Mouse (Mus musculus) layer of hippocampus, adult 8-10 months (tissue): ENCODE data around the gene Sh3pxd2b. TPM values are rescaled to one million over a fixed set of nuclear protein-coding genes. Genes with fewer than 3 reads are reported as not detected.

Experiments used
- DNase-seq, 2 experiments: peaks; one replicate each; pipeline ENCODE4 v3.0.0; 2022; ENCODE audit warnings: low spot score in 2 of 2
- total RNA-seq, 4 experiments: library from RNA; stranded (reverse); gene quantifications; 2 replicates each; pipeline ENCODE4 v1.2.4; 2022

Gene Sh3pxd2b
- total RNA-seq, 4 experiments from 2014 or later, result 12.8 to 13.8 (median 13.2) TPM

DNA sequence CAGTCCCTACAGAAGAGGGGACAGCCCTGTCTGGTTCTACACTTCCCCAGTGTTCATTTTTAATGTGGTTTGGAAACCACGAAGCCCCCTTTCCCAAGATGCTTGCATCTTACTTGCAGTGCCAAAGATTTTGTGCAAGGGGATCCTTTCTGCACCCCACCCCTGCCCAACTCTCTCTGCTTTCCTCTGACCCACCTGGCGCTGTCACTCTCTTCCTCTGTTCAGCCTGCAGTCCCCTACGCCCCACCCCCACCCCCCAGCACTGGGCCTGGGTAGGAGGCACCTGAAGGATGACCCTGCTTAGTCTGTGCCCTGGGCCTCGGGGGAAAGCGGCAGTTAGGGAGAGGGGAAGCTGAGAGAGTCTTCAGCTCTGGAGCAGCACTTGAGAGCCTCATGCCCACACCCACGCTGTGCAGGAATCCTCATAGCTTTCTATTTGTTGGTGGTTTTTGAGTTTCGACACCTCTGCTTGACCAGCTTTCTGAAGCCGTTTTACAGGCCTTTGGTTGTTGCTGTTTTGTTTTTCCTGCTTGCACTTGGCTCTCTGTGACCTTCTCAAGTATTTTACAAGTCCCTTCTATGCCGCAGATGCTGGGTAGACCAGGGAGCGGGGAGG is 77.5 kb downstream of the Sh3pxd2b start:
- no peak for DNase-seq

GRCm38 (mm10) chr11:32427537-32427936 is 79.9 kb downstream of the Sh3pxd2b start:
- no peak for DNase-seq

DNA sequence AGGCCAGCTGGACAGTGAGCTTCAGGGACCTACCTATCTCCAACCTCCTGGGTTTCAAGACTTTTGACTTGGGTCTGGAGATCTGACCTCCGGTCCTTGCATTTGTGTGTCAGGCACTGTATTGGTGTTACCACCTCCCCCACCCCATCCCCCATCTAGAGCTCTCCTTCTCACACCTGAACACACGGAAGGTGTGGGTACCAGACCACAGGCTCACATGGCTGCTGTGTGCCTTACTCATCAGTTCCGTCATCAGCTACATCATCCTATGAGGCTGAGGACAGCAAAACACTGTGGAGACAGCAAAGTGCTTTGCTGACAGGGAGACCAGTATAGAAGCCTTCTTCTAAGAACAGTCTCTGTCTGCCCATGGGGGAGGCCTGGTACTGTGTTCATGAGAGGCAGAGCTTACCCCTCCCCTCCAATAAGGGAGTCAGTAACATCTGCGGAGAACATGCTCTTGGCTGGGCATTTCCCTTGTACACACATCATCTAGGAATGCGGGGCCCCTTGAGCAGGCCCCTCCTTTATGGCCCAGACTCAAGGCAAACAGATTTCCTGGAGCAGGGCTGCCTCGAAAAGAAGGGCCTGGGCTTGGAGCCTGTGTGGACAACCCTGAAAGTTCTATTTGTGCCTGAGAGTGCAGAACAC is 87.9 kb downstream of the Sh3pxd2b start:
- no peak for DNase-seq

DNA sequence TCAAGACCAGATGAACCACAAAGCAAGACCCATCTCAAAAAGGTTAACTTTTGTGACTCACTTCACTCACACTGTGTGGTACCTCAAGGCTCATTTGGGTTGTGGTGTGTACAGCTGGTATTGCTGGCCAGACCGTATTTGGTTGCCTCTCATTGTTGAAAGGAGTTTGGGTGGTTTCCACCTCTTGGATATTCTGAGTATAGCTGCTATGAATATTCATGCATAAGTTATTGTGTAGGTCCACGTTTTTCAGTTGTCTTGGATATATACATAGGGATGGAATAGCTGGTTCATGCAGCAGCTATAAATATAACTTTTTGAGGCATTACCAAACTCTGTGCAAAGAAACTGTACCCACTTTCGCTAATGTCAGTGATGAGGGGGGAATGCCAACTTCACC is 95.0 kb downstream of the Sh3pxd2b start:
- DNase-seq, result no peak

- DNase-seq, result no peak
Measured at GRCm38 (mm10) chr11:32444266-32444665, 96.6 kb downstream of the Sh3pxd2b start.

GRCm38 (mm10) chr11:32445135-32445534 is 97.5 kb downstream of the Sh3pxd2b start:
- DNase-seq, result no peak

GRCm38 (mm10) chr11:32445637-32446226 is 98.1 kb downstream of the Sh3pxd2b start:
- no peak for DNase-seq

DNA sequence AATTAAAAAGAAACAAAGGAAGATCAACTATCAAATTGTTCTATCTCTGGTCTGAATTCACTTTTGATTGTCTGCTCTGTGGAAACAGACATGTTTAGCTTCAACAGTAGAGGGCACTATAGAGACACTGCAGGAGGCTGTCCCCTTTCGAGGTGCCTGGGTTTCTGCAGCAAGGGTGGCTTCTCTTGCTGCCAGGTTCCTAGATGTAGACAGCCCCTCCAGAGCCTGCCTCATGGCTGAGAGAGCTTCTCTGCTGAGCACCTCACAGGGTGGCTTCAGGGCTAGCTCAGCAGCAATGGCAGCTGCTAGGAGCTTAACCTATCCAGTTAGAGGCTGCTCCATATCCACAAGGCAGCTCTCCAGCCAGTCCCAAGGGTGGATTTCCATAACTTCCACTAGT is 102.6 kb downstream of the Sh3pxd2b start:
- peak; percentile 23 to 29 for DNase-seq

DNA sequence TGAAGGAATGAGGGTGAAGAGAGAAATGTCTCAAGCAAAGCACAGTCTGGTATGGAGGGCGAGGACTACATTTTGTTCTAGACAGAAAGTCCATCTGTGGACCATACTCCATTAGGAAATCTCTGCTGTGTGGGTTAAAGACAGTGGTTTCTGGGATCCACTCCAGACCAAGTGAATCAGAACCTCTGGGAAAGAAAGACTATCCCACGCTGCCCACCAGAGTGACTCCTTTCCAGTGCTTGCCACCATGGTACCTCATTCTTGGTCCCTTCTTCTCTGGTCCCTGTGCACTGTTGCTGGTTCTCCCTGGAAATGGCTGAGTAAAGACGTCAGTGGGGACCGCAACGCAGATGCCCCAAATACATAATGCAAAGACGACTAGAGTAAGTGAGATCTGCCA is 103.7 kb downstream of the Sh3pxd2b start:
- DNase-seq, result no peak

DNA sequence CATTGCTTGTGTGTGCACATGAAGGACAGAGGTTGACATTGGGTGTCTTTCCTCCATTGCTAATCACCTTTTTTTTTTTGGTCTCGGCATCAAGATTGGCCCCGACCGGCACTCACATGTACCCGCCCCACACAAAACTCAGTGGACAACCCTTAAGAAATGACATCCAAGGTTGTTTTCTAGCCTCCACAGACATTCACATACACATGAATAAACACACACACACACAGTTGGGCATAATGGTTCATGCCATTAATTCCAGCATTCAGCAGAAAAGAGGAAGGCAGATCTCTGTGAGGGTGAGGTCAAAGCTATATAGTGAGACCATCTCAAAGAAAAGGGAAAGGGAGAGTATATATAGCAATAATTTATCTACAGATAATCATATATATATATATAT is 105.1 kb downstream of the Sh3pxd2b start:
- DNase-seq, result no peak

DNA sequence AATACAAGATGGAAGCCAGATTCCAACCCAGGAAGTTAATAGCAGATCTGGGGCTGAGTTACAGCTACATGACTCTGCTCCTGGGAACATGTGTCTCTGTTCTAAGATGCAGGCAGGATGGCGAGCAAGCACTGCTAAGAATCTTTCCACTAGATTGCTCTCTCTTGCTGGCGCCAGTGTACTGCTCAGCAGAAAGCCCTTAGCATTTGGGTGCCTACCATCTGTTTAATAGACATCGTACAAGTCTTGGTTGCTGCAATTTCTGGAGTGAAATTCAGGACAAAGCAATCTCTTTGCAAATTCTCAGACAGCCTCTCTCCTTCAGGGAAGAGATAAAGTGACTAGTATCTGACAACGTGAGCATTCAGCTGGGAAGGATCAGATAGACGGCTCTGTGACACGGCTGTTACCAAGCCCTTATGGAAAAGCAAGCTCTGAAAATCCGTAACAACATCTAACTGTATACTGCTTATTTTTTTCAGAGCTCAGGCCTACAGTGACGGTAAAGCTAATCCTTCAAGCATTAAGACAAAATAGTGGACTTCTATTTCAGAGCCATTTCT is 105.8 kb downstream of the Sh3pxd2b start:
- DNase-seq, result peak; percentile 22 to 36

DNA sequence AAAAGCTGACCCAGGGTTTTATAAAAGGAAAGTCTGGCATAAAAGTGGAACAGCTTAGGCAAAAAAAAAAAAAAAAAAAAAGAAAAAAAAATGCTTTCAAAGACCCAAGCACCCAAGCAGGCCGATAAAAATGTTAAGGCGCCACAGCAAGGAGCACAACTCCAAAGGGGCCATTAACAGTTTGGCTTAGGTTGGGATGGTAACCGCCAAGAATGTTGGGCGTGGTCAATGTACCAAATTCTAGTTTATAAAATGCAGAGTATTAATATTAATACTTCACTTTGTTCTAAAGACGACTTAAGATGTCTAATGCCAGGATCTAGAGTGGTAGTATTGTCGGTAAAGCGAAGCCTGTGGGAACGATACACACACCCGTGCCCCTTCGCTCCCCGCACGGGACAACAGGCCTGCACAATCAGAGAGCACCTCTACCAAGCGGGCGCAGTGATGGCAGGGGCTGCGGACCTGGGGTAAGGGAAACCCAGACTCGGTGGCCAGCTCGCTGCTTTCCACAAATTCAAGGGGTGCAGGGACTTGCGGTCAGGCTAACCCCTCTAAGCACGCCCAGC is 106.7 kb downstream of the Sh3pxd2b start:
- no peak for DNase-seq

DNA sequence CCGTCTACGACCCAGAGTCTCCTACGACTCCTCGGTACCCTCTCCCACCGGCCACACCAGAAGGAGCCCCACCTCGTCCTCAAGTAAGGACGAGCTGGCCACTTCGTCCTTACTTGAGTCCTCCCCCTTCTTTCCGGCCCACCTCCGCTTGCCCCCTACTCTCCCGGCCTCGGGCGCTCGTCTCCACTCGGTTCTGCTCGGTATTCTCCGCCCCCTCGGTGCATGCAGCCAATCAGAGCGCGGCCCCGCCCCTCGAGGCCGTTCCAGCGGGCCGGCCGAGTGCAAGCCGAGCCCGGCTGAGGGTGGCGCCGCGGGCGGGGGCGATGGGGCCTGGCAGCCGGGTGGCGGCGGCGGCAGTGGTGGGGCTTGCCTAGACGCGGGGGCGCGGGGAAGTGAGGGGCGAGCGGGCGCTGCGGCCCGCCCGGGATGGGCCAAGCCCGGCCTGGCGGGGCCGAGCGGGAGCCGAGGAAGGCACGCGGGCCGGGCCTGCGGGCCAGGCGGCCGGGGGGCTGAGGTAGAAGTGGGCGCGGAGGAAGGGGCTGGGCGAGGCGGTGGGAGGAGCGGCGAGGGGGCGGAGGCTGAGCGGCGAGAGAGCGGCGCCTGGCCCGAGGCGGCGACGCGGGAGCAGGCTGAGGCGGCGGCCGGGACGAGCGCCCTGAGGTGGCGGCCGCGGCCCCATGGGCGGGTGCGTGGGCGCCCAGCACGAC is 107.3 kb downstream of the Sh3pxd2b start, which contains the start of gene Ubtd2:
Gene Ubtd2 (plus strand): TSS at position 571 of the 707 bp plus-strand sequence.
- peak; percentile 89 to 93 for DNase-seq

DNA sequence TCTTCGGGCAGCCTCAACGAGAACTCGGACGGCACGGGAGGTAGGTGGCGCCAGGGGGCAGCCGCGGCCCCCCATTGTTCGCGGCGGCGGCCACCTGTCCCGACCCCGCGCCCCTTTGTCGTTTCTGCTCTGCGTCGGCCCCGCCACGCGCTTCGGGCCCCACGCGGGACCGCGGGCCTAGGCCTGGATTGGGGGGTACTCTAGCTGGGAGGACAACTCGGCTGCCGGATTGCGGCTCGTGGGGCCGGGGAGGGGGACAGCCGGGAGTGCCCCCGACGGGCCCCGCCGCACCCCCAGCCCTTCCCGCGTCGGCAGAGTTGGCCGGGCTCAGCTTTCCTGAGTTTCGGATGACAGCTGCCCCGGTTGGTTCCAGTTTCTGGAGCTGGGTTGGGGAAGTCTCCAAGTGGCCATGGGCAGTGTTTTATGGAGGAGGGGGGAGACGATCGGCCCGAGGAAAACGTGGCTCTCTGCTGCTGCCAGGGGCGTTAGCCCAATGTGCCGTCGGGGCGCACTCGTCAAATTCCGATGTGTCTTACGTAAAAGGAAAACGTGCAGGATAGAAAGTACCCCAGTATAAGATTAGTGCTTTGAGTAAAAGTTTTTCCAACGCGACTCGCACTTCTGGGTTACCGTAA is 108.0 kb downstream of the Sh3pxd2b start:
- DNase-seq, result peak; percentile 14 to 15

DNA sequence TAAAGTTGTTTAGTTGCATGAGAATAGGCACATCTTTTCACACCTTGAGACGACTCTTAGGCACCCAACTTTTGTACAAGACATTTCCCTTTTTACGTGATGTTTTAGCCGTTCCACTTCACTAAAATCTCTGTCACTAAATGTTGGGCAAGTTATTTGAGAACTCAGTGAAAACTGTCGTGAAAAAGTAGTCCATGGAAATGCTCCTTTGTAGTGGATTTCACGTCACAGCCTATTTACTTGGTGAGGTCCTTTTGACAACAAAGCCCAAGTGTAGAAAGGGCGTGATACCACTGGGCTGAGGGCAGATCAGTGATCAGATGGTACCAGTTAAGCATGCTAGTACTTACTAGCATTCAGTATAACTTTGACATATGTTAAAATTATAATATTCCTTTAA is 108.7 kb downstream of the Sh3pxd2b start:
- DNase-seq, result no peak

DNA sequence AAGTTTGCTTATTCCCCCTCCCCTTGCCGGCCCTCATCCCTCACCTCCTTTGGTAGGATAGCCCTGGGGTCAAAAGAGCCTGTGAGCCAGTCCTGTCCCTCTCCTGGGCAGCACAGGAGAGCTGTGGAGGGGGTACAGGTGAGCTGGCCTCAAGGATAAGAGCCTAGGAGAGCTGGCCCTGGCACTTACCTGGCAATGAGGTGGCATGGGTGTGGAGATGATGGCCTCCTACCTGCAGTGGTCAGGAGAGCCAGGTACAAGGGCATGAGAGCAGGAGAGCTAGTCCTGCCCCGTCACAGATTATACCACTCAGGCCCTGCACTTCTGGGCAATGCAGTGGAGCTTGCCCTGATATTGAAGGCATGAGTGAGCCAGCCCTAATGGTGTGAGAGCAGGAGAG is 116.7 kb downstream of the Sh3pxd2b start:
- no peak for DNase-seq

GRCm38 (mm10) chr11:32471925-32472324 is 124.3 kb downstream of the Sh3pxd2b start:
- DNase-seq, result no peak

DNA sequence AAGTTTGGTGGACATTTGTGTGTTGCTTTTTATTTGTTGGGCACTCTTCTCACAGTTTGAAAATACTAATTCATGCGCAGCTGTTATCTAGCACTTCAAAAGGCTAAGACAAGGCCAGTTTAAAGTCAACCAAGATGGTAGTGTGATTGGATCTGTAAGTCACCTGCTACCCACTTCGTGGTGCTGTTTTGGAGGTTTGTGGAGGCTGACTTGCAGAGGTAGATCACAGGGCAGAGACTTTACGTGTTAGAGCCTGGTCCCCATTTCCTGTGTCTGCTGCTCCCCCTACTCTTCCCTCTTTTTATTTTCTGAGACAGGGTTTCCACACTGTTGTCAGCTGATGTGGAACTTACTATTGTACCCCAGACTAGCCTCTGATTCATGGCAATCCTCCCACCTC is 127.1 kb downstream of the Sh3pxd2b start:
- DNase-seq, result no peak

GRCm38 (mm10) chr11:32475487-32476236 is 128.0 kb downstream of the Sh3pxd2b start:
- DNase-seq, result no peak
